7 mouse cellular contexts compared by ENCODE assay signal in the genomic region with DNA sequence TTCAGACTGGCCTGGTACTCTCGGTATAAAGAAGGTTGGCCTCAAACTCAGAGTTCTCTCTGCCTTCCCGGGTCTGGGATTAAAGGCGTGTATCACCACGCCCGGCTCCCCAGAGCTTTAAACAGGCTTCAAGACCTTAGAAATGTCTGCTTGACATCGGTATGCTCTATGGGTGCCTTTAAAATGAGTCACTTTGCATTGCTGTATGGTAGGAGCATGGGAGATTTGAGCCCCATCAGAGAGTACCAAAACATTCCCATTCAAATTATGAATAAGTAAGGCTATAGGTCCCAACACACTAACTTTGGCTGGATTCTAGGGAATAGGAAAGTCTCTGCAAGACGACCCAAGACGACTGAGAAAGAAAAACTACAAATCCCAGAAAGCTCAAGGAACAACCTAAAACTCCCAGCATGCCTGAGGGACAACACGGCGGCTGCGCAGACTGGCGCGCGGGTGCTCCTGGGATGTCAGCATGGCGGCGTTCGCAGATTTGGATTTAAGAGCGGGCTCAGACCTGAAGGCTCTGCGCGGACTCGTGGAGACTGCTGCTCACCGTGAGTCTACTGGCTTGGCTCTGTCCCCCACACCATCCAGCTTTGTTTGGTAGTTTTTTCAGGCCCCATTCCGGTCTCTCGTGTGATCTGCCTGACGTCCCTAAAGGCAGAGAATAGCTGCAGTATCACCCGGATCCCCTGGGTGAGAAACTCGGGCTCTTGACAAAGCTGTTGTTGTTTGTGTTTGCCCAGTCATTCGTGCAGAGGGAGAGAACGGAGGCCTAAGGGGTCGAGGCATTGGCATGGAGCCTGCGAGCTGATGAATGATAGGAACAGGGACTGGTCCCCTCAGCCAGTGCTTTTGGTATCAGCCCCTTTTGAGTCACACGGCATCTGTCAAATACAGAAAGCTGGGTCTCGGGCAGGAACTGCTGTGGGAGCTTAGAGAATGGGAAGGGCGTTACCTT. TPM values are rescaled to one million over a fixed set of nuclear protein-coding genes. Genes with fewer than 3 reads are reported as not detected.
DNase-seq lines count a peak whose midpoint lies in the region; ATAC-seq lines count a peak whose summit lies in the region.

A gene (plus strand): TSS at position 455 of the 964 bp plus-strand sequence.

- no peaks in the 10 kb centered on the region for H3K27me3 ChIP-seq in intestine, embryonic 16.5 days (replicated peaks; ENCODE audit: control insufficient read depth, insufficient read depth, low read length)
- no peaks in the 10 kb centered on the region for H3K27me3 ChIP-seq in midbrain, embryonic 11.5 days (ENCODE audit: control insufficient read depth, insufficient read depth, low read length)

- peak within 1 kb of the TSS; percentile 74 for H3K4me3 ChIP-seq in intestine, embryonic 16.5 days (ENCODE audit: low read length)
- H3K4me3 ChIP-seq in midbrain, embryonic 11.5 days (ENCODE audit: low read depth, low read length), result peak within 1 kb of the TSS; percentile 81

- peaks cover 2% of the 10 kb centered on the region; the same call in 1 of the 2 replicates for H3K4me1 ChIP-seq in intestine, embryonic 16.5 days (ENCODE audit: control insufficient read depth, insufficient read depth, low read length)
- H3K4me1 ChIP-seq in midbrain, embryonic 11.5 days (ENCODE audit: control insufficient read depth, insufficient read depth, low read length), result peaks cover 6% of the 10 kb centered on the region; the same call in 1 of the 2 replicates

- peak within 1 kb of the TSS; percentile 30 for H3K27ac ChIP-seq in intestine, embryonic 16.5 days (ENCODE audit: low read length)
- peak within 1 kb of the TSS; percentile 30 for H3K27ac ChIP-seq in midbrain, embryonic 11.5 days (ENCODE audit: low read depth, low read length)

- H3K4me2 ChIP-seq in intestine, embryonic 16.5 days (ENCODE audit: low read depth, low read length), result peak within 1 kb of the TSS; percentile 84
- H3K4me2 ChIP-seq in midbrain, embryonic 11.5 days, result peak within 1 kb of the TSS; percentile 84

- WGBS in intestine, embryonic 16.5 days, result 2% methylated on average over 34 of the region's 34 CpGs
- 1% methylated on average over 34 of the region's 34 CpGs for WGBS in midbrain, embryonic 11.5 days

- peak; percentile 77 for DNase-seq in adrenal gland, adult 8-10 months
- DNase-seq in embryo, embryonic 9.5 days (ENCODE audit: extremely low spot score), result peak; percentile 84
- DNase-seq in gastrocnemius, postnatal 4 days (ENCODE audit: low spot score in 2 of 2), result peak; percentile 50 to 83
- DNase-seq in left cerebral cortex, postnatal 36 days (ENCODE audit: low spot score in 2 of 2), result peak; percentile 81 to 83
- DNase-seq in midbrain, embryonic 11.5 days (ENCODE audit: low spot score, missing footprints), result peak; percentile 97
- DNase-seq in skeletal muscle tissue, adult 2 months (ENCODE audit: low read depth, low spot score), result peak; percentile 82

- peak within 1 kb of the TSS; percentile 75 for H3K9ac ChIP-seq in intestine, embryonic 16.5 days (ENCODE audit: low read depth, low read length)
- H3K9ac ChIP-seq in midbrain, embryonic 11.5 days (ENCODE audit: low read length), result peak within 1 kb of the TSS; percentile 85

- intact Hi-C loops in left cerebral cortex, postnatal 36 days (cut with DNase I), result loop anchor here (1.0 kb wide), 1 partner anchor 1090 kb away; no protein-coding TSS in a partner anchor

- peak; percentile 96 for ATAC-seq in intestine, embryonic 16.5 days
- peak; percentile 94 for ATAC-seq in midbrain, embryonic 11.5 days (ENCODE audit: low FRiP score)

- no peaks in the 10 kb centered on the region for H3K9me3 ChIP-seq in intestine, embryonic 16.5 days (ENCODE audit: control insufficient read depth, low read length)
- no peaks in the 10 kb centered on the region for H3K9me3 ChIP-seq in midbrain, embryonic 11.5 days (ENCODE audit: control insufficient read depth, low read length)

- H3K36me3 ChIP-seq in intestine, embryonic 16.5 days (ENCODE audit: control insufficient read depth, insufficient read depth, low read length), result peaks cover 4% of the 10 kb centered on the region; the same call in 1 of the 2 replicates
- peaks cover 3% of the 10 kb centered on the region; the same call in 1 of the 2 replicates for H3K36me3 ChIP-seq in midbrain, embryonic 11.5 days (ENCODE audit: control insufficient read depth, insufficient read depth, low read length)

RNA-seq across cellular contexts. Expression of the gene that starts here (rescaled TPM):
- total RNA-seq in adrenal gland, adult 8-10 months (2022), result 10 to 100 TPM; 12.4 to 19.2 (median 18.3) TPM
- total RNA-seq in gastrocnemius, postnatal 4 days (2021), result 10 to 100 TPM; 16.4 to 19.4 TPM
- 51.8 and 57.5 TPM in 2 replicates for polyA plus RNA-seq in intestine, embryonic 16.5 days (2015; fragmentation: Nextera tagmentation; extraction: Ambion mirVana)
- total RNA-seq in left cerebral cortex, postnatal 36 days (2021), result 10 to 100 TPM; 16.2 to 17.7 TPM
- 112 and 123 TPM in 2 replicates for polyA plus RNA-seq in midbrain, embryonic 11.5 days (2014; fragmentation: Nextera tagmentation; extraction: Ambion mirVana)

Comparison
In these comparisons a context has a peak if more than half of its experiments do, and no peak if none do; other contexts are left out.
1. Peak in every context shown above with its lines: DNase-seq, ATAC-seq, H3K4me3 ChIP-seq and H3K27ac ChIP-seq.